Mouse (Mus musculus): ENCODE data around the gene Zfp866.

Gene Zfp866

GRCm38 (mm10) chr8:69796721-69797345, 5.9 kb upstream of the Zfp866 start:
- DNase-seq, result no peak

DNA sequence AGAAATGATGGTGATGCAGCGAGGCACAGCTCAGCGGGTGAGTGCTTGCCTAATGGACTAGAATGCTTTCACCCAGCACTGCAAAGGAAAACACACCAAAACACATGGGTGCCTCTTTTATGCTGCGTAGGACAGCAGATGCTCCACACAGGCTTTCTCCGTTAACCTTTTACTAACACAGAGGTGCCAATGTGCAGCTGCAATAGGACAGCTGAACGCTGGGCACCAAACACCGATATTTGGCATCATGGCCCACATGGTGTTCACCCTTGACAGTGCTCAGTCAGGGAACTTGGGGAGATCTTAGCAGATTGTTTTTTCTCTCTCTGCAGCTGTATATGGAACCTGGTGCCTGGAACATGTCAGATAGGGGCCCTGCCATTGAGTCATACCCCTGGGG, 3.9 kb upstream of the Zfp866 start:
- DNase-seq, result no peak

DNA sequence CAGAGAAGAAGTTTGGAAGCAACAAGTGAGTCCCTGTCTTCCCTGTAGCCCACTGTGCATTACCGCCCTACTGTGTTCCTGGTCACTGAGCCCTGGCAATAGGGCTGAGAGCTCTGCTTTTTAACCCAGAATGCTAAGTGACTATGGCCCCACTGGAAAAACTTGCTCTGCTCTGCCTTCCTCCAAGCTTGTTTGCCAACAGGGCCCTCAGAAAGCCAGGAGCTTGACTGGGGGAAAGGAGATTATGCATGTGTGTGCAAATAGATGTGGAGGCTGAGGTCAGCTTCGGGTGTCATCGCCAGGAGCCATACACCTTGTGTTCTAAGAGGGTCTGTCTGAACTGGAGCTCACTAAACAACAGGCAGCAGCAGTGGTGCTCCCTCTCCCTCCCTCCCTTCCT, 3.1 kb upstream of the Zfp866 start:
- DNase-seq, result no peak

GRCm38 (mm10) chr8:69793666-69794065, 2.7 kb upstream of the Zfp866 start:
- DNase-seq, result no peak

GRCm38 (mm10) chr8:69791415-69792068, 564 bp upstream of the Zfp866 start:
- peak in 1 of 2 experiments; percentile 65 for DNase-seq

DNA sequence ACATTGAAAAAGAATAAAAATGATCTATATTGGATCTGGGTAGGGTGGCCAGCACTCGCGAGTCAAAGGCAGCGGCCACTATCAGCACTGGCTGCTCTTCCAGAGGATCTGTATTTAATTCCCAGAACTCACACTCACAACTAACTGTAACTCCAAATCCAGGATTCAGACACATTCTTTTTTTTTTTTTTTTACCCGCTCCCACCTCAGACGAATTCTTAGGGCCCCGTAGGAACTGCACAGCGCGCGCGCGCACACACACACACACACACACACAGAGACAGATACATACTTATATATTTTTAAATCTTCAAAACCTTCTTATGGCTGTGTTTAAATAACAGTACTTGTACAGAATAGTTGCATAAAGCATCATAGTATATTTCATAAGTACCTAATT, 614 bp downstream of the Zfp866 start:
- no peak for DNase-seq

DNA sequence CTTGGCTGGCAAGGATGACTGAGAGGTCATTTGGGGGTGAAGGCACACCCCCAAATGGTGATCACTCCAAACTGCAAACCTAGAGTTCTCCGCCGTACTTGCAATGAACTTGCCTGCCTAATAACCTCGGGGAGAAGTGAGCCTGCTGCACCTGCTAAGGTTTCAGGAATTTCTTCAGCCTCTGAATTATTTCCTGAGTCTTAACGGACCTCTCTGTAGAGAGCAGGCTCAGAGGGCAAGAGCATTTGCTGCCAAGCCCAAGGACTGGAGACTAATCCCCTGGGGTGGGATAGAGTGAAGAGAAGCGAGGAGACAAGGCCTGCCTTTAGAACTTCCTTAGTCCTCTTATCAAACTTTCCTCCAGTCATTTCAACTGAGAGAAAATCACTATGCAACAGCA, 1.2 kb downstream of the Zfp866 start:
- no peak for DNase-seq

DNA sequence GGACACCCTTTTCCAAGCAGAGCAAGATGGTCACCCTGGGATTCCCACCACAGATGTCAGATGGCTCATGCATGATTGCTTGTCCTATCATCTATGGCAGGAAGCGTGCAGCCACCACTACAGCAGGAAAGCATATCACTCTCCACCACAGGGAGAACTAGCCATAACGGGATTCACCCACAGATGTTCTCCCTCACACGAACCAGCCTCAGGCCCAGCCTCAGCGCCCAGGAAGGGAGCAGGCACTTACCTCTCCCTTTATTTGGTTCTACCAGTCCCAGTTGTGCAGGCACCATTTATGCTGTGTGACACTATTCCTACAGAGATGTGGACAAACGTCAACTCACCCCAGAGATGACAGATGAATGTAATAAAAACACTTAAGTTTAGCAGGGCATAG, 1.9 kb downstream of the Zfp866 start:
- DNase-seq, result no peak

DNA sequence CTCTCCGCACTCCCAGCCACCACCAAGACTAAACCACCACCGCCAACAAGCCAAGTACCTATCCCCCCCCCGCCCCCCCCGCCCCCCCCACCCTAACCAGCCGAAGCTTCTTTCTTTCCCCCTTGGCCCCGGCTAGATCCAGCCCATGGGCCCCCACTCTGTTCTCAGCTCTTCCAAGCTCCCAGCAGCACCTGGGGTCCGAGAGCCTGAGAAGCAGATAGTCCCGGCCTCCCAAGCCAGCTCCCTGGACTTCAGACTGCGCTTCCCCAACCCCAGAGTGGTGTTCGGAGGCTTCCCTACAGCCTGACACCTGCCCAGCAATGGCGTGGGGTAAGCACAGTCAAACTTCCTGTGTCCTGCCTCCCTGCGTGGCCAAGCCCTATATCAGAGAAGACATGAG, 13.9 kb downstream of the Zfp866 start:
- DNase-seq, result no peak

GRCm38 (mm10) chr8:69775149-69775534, 15.8 kb downstream of the Zfp866 start:
- no peak for DNase-seq

DNA sequence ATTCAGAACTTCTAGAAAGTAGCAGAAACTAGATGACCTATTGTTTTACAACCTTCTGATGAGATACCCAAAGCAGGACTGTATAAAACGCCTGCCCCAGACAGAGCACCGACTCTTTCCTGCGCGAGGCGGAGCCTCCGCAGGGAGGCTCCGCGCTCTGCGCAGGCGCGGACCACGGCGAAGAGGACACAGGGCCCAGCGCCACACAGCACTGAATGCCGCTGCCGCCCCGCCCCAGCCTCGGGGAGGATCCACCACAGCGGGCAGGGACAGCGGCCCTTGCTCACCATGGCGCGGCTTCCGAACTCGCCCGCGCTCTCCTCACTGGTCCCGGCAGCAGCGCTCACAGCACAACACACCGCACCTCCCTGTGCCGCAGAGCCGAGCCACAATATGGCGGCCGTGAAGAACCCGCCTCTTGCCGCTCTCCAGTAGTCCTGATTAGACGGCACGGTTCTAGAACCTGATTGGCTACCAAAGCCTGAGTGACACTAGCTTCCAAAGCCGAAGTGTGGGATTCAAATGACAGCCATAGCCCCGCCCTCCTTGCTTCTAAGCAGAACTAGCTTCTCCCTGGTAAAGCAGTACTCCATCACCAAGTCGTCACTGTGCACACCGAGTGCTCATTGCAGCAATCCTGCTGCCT, 16.4 kb downstream of the Zfp866 start, which contains the start of gene Gm20422:
Gm20422 (minus strand) TSS at position 384 of the 646 bp plus-strand sequence.
- DNase-seq, result peak; percentile 88 to 91

GRCm38 (mm10) chr8:69772106-69772505, 18.9 kb downstream of the Zfp866 start:
- no peak for DNase-seq

- no peak for DNase-seq
Observed at GRCm38 (mm10) chr8:69771221-69771620, 19.8 kb downstream of the Zfp866 start.

- DNase-seq, result peak in 1 of 2 experiments; percentile 33
Observed at GRCm38 (mm10) chr8:69761814-69762445, 29.0 kb downstream of the Zfp866 start.

DNA sequence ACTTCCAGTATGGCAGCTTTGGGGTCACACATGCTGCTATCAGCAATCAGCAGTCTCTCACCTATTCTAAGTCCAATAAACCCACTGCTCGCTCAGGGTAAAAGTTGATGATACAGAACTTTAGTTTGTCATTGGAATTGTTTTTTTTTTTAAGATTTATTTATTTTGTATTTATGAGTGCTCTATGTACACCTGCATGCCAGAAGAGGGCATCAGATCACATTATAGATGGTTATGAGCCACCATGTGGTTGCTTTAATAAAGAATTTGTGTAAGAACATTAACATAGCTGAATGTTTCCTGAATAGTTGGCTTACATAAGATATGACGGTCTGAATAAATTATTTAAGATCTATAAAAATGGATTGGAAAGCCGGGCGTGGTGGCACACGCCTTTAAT, 32.7 kb downstream of the Zfp866 start:
- no peak for DNase-seq

DNA sequence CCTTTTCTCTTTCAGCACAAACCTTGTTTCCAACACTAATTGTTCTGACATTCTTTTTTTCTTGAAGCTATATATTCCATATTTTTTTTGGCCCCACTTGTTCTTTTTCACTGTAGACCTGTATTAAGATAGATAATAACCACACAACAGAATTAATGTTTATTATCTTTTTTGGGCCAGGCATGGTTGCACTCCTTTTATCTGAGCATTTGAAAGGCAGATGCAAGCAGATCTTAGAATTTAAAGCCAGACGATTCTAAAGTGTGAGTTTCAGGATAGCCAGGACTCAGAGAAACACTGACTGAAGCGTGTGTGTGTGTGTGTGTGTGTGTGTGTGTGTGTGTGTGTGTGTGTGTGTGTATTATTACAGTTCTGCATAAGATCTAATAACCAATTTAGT, 38.5 kb downstream of the Zfp866 start:
- DNase-seq, result no peak

- peak; percentile 97 to 98 for DNase-seq
Observed at GRCm38 (mm10) chr8:69749544-69750454, 41.2 kb downstream of the Zfp866 start, which contains the start of gene Zfp963. Gene Zfp963, minus strand, starts transcription at chr8:69749970.

- no peak for DNase-seq
Observed at GRCm38 (mm10) chr8:69741231-69741630, 49.7 kb downstream of the Zfp866 start.

- DNase-seq, result no peak
Observed at GRCm38 (mm10) chr8:69740763-69741162, 50.2 kb downstream of the Zfp866 start.

GRCm38 (mm10) chr8:69735495-69735894, 55.5 kb downstream of the Zfp866 start:
- no peak for DNase-seq

GRCm38 (mm10) chr8:69717232-69717580, 73.8 kb downstream of the Zfp866 start:
- no peak for DNase-seq

DNA sequence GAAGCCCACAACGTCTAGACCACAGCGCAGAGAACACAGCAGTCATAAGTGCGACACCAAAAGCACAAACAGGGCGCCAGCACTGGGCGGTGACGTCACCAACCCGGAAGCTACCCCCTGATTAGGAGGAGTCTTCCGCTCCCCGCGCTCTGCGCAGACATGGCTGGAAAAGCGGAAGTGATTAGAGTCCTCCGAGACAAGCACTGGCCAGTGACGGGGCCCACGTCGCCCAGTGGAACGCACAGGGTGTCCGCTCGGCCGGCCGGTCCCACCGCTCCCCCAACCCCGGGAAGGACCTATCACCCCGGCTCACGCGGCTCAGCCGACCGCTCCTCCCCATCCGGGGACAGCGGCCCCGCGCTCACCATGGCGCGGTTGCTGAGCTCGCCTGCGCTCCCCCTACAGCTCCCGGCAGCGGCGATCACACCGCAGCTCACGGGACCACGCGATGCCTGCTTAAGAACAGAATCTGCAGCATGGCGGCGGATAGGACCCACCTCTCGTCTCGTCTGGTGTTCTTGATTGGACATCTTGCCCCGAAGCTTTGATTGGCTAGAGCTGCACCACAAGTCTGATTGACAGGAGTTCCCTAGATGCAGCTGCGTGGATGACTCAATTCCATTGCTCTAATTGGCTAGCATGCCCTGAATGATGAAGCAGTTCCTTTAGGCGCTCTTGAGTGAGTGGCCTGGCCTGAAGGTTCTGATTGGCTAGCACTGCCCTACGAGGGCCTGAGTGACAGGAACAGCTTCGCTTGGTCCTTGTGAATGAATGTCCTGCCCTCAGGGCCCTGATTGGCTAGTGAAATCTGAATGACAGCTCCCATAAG, 74.4 kb downstream of the Zfp866 start:
- peak; percentile 95 to 96 for DNase-seq
